Mouse (Mus musculus) left cerebral cortex, postnatal 25 days (tissue): ENCODE results near the gene Foxc2. TPM values are rescaled to one million over a fixed set of nuclear protein-coding genes. Genes with fewer than 3 reads are reported as not detected.

Experiments used
- DNase-seq, 2 experiments: peaks; one replicate each; pipeline ENCODE4 v3.0.0; 2022; ENCODE audit warnings: low spot score in 2 of 2, mixed read lengths in 1 of 2
- intact Hi-C: fragments of 180-260 bp; cut with DNase I; formaldehyde crosslinking; loops from one replicate; pipeline ENCODE4 v1.15.1; 2025
- total RNA-seq, 2 experiments: library from RNA; stranded (reverse); gene quantifications; 2 replicates each; pipeline ENCODE4 v1.2.3; 2021

Gene Foxc2
- total RNA-seq, 2 experiments from 2014 or later = 1.8 to 2.1 TPM

DNA sequence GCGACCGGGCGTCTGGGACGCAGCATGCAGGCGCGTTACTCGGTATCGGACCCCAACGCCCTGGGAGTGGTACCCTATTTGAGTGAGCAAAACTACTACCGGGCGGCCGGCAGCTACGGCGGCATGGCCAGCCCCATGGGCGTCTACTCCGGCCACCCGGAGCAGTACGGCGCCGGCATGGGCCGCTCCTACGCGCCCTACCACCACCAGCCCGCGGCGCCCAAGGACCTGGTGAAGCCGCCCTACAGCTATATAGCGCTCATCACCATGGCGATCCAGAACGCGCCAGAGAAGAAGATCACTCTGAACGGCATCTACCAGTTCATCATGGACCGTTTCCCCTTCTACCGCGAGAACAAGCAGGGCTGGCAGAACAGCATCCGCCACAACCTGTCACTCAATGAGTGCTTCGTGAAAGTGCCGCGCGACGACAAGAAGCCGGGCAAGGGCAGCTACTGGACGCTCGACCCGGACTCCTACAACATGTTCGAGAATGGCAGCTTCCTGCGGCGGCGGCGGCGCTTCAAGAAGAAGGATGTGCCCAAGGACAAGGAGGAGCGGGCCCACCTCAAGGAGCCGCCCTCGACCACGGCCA, 717 bp downstream of the Foxc2 start:
- intact Hi-C loops = no loop called here
- DNase-seq = no peak

DNA sequence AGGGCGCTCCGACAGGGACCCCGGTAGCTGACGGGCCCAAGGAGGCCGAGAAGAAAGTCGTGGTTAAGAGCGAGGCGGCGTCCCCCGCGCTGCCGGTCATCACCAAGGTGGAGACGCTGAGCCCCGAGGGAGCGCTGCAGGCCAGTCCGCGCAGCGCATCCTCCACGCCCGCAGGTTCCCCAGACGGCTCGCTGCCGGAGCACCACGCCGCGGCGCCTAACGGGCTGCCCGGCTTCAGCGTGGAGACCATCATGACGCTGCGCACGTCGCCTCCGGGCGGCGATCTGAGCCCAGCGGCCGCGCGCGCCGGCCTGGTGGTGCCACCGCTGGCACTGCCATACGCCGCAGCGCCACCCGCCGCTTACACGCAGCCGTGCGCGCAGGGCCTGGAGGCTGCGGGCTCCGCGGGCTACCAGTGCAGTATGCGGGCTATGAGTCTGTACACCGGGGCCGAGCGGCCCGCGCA, 1.2 kb downstream of the Foxc2 start:
- intact Hi-C loops = no loop called here
- no peak for DNase-seq

- no peak for DNase-seq
These were observed 1.9 kb downstream of the Foxc2 start for GRCm38 (mm10) chr8:121117906-121118305.

GRCm38 (mm10) chr8:121118634-121119420, 2.9 kb downstream of the Foxc2 start:
- DNase-seq = no peak
- intact Hi-C loops = no loop called here

More at GRCm38 (mm10) chr8:121117906-121118305, 1.9 kb downstream of the Foxc2 start:
- intact Hi-C loops = no loop called here

- intact Hi-C loops = no loop called here
These were observed 3.9 kb downstream of the Foxc2 start for GRCm38 (mm10) chr8:121119635-121120455.

GRCm38 (mm10) chr8:121120456-121121419, 4.8 kb downstream of the Foxc2 start:
- DNase-seq = no peak
- intact Hi-C loops = no loop called here

More at GRCm38 (mm10) chr8:121119635-121120455, 3.9 kb downstream of the Foxc2 start:
- DNase-seq = no peak

- intact Hi-C loops = no loop called here
- DNase-seq = no peak
These were observed 5.7 kb downstream of the Foxc2 start for GRCm38 (mm10) chr8:121121704-121122103.

DNA sequence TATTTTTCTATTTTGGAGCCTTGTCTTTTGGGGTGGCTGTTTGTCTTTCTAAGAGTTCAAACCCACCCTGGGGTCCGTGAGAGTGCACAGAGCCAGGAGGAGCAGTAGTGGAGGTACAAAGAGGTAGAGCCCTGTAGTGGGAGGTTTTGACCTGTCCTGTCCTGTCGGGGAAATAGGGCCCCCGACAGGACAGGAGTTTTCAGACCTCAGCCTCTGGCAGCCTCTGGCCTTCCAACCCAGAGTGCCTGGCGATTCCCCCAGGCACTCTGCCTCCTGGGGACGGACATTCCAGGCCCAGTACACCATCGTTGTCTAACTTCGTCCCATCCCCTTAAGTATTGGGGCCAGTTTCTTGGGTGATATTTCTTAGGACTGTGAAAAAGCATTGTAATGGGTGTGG, 6.4 kb downstream of the Foxc2 start:
- intact Hi-C loops = no loop called here
- no peak for DNase-seq

DNA sequence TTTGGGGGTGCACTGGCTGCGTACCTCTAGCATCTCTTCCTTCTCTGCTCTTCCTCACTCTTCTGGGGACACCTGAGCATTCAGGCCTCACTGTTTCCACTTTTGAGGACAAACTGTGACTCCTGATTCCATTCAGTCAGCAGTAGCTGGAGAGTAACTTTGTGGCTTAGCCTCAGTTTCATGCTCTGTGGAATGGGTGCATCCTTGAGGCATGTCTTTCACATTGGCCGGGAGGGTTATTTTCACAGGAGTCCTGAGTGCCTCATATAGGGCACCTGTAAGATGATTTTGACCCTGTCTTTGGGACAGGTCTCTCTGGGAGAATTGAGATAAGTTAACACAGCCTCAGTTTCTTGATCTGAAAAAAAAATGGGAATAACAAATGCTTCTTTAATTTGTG, 7.1 kb downstream of the Foxc2 start:
- intact Hi-C loops = no loop called here
- no peak for DNase-seq

- DNase-seq = no peak
- intact Hi-C loops = loop anchor here (5.0 kb wide), 1 partner anchor 268 kb away; no protein-coding TSS in a partner anchor
These were observed 8.7 kb downstream of the Foxc2 start for GRCm38 (mm10) chr8:121124547-121125239.

GRCm38 (mm10) chr8:121125311-121125876, 9.4 kb downstream of the Foxc2 start:
- intact Hi-C loops = loop anchor here (5.0 kb wide), 1 partner anchor 267 kb away; no protein-coding TSS in a partner anchor
- peak in 1 of 2 experiments; percentile 55 for DNase-seq

DNA sequence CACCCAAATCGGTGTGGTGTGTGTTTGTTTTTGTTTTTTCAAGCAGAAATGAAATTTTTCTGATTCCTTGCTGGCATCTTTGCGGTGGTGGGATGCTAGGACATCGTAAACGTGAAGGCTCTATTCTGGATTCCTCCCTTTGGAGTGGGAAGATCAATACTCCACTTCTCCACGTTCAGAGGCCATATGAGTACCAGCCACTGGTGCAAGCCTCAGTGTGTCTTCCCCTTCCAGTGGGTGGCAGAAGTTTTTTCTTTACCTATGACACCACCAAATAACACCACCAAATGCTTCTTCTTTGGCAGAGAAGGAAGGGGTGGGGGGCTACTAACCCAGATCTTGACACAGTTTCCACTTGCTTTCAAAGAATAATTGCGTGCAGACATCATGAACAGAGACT, 10.2 kb downstream of the Foxc2 start:
- intact Hi-C loops = loop anchor here (5.0 kb wide), 1 partner anchor 266 kb away; no protein-coding TSS in a partner anchor
- DNase-seq = no peak

- intact Hi-C loops = loop anchor here (5.0 kb wide), 1 partner anchor 266 kb away; no protein-coding TSS in a partner anchor
These were observed 10.7 kb downstream of the Foxc2 start for GRCm38 (mm10) chr8:121126694-121127093.

GRCm38 (mm10) chr8:121127291-121127701, 11.3 kb downstream of the Foxc2 start:
- intact Hi-C loops = loop anchor here (5.0 kb wide), 1 partner anchor 265 kb away; no protein-coding TSS in a partner anchor
- DNase-seq = no peak

More at GRCm38 (mm10) chr8:121126694-121127093, 10.7 kb downstream of the Foxc2 start:
- no peak for DNase-seq

DNA sequence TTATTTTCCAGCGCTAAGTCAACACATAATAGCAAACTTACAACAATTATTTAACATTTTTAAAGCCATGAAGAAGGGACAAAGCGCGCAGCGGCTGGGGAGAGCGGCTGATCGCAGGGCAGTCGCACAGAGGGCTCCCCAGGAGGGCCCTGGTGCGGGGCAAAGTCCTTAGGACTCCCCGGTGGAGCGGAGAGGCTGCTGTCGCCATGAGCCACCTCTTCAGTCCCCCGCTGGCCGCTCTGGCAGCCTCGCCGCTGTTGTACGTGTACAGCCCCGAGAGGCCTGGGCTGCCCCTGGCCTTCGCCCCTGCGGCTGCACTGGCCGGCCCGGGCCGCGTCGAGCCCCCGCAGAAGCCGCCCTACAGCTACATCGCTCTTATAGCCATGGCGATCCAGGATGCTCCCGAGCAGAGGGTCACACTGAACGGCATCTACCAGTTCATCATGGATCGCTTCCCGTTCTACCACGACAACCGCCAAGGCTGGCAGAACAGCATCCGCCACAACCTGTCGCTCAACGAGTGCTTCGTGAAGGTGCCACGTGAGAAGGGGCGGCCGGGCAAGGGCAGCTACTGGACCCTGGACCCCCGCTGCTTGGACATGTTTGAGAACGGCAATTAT, 11.9 kb downstream of the Foxc2 start, which contains the start of gene Foxl1:
Foxl1 (plus strand) TSS at position 185 of the 620 bp plus-strand sequence.
- intact Hi-C loops = loop anchor here (5.0 kb wide), 1 partner anchor 264 kb away; no protein-coding TSS in a partner anchor
- DNase-seq = no peak

DNA sequence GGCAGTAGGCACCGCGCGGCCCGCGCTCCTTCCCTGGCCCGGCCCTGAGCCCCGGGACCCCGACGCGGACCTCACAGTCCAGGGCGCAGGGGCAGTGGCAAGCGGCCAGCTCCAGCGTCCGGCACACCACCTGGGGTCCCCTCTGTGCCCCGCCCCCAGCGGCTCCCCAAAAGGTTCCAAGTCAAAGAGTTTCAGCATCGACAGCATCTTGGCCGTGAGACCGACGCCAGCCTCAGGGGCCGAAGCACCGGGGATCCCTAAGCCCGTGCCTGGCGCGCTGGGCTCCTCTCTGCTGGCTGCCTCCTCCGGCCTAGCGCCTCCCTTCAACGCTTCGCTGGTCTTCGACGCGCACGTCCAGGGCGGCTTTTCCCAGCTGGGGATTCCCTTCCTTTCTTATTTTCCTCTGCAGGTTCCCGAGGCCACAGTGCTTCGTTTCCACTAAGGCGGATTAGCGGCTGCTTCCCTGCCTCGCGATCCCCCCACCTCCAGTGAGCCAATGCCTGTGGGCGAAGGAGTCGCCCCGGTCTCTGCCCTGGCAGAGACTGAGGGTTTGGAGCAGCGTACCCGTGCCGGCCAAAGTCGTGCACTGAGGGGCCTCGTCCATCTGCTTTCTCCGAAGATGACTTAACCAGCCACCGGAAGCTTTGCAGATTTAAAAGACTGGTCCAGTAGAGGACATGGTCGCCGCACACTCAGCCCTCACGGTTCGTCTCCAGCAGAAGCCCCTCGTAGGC, 12.7 kb downstream of the Foxc2 start:
- intact Hi-C loops = loop anchor here (5.0 kb wide), 1 partner anchor 264 kb away; no protein-coding TSS in a partner anchor

More for the DNA sequence above, 12.7 kb downstream of the Foxc2 start:
- DNase-seq = no peak
